Mouse (Mus musculus) embryonic facial prominence, embryonic 13.5 days (tissue): ENCODE results near the gene 4931409K22Rik. TPM values are rescaled to one million over a fixed set of nuclear protein-coding genes. Genes with fewer than 3 reads are reported as not detected.

Experiments
- ATAC-seq: fragments of 200-750 bp; cut with Nextera tagmentation; 2 replicates; pipeline ENCODE4 v1.8.0; 2017; ENCODE audit warnings: low read depth; ENCODE audit not compliant: insufficient number of reproducible peaks, insufficient read depth, low FRiP score, low TSS enrichment
- H3K27ac ChIP-seq: fragments of 300-500 bp; sonication (generic); 2 replicates; pipeline ENCODE4 v1.5.1; 2015; ENCODE audit warnings: moderate library complexity, mild to moderate bottlenecking, inconsistent platforms
- H3K27me3 ChIP-seq: fragments of 300-500 bp; sonication (generic); 2 replicates; pipeline ENCODE4 v1.6.1; 2015; ENCODE audit warnings: mild to moderate bottlenecking, inconsistent platforms
- H3K36me3 ChIP-seq: fragments of 300-500 bp; sonication (generic); 2 replicates; pipeline ENCODE4 v1.6.1; 2015; ENCODE audit warnings: mild to moderate bottlenecking, inconsistent platforms
- H3K4me1 ChIP-seq: fragments of 300-500 bp; sonication (generic); 2 replicates; pipeline ENCODE4 v1.6.1; 2015; ENCODE audit warnings: inconsistent platforms
- H3K4me2 ChIP-seq: fragments of 300-500 bp; sonication (generic); 2 replicates; pipeline ENCODE4 v1.6.1; 2015; ENCODE audit warnings: moderate library complexity, mild to moderate bottlenecking, inconsistent platforms
- H3K4me3 ChIP-seq: fragments of 300-500 bp; sonication (generic); 2 replicates; pipeline ENCODE4 v1.5.1; 2015; ENCODE audit warnings: mild to moderate bottlenecking, inconsistent platforms
- H3K9ac ChIP-seq: fragments of 300-500 bp; sonication (generic); 2 replicates; pipeline ENCODE4 v1.6.1; 2015; ENCODE audit warnings: mild to moderate bottlenecking, inconsistent platforms
- H3K9me3 ChIP-seq: fragments of 300-500 bp; sonication (generic); 2 replicates; pipeline ENCODE4 v1.6.1; 2016; ENCODE audit warnings: inconsistent platforms
- whole genome bisulfite sequencing: fragments of 180-500 bp; shearing (Covaris S2); methylation state at CpG from one replicate; pipeline ENCODE4 v1.1.7; 2015; ENCODE audit warnings: mixed read lengths; 5-methylcytosine and 5-hydroxymethylcytosine counted together
- polyA plus RNA-seq: library from polyadenylated mRNA; unstranded; fragments of >200 nt; fragmentation: Nextera tagmentation; extraction: Ambion mirVana; gene quantifications from 2 replicates; pipeline ENCODE4 v1.2.1, GENCODE M21; 2015

Gene 4931409K22Rik
- polyA plus RNA-seq, 1 experiment from 2014 or later: 0.11 TPM

DNA sequence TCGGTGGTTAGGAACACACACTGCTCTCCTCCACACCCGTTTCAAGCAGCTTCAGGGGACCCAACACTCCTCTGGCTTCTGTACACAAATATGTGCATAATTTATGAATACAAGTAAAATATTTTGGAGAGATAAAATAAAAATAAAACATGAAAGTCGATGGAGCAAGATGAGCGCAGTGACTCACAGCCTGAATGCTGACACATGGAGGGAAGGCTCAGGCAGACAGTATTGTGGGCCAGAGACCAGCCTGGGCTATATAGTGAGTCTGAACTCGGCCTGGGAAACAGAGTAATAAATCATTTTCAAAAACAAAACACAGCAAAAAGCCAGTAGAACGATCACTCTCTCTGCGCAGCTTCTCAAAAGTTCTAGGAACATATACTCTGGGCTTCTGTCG is 35.2 kb downstream of the 4931409K22Rik start:
- Histone ChIP-seq H3K4me3 (no peak overlapping the region), H3K9ac (no peak overlapping the region), H3K36me3 (no peaks in the 10 kb centered on the region), H3K27me3 (peaks cover 85% of the 10 kb centered on the region), H3K9me3 (no peaks in the 10 kb centered on the region), H3K4me2 (no peak overlapping the region), H3K27ac (no peak overlapping the region), H3K4me1 (peaks cover 11% of the 10 kb centered on the region)
- WGBS: 67% methylated on average over 8 of the region's 8 CpGs
- ATAC-seq: no peak

DNA sequence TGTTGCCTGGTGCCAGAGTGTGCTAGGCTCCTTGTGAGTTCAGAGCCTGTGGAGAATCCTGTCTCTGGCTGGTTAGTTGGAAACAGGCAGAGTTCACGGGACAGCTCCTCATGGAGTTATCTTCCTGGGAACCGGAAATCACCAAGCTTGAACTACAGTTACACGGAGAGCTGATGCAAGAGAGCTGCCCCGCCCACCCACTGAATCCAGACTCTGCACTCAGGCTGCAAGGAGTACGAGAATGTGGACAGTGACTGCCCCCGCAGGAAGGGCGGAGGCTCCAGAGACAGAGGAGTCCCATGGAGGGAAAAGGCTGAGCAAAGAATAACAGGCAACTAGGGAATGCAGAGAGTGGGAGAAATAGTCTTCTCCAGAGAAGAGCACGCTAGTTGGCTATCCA is 44.3 kb downstream of the 4931409K22Rik start:
- peaks cover 10% of the 10 kb centered on the region; the same call in 1 of the 2 replicates for H3K27me3 ChIP-seq
- ATAC-seq: no peak
- 39% methylated on average over 8 of the region's 8 CpGs for whole genome bisulfite sequencing

DNA sequence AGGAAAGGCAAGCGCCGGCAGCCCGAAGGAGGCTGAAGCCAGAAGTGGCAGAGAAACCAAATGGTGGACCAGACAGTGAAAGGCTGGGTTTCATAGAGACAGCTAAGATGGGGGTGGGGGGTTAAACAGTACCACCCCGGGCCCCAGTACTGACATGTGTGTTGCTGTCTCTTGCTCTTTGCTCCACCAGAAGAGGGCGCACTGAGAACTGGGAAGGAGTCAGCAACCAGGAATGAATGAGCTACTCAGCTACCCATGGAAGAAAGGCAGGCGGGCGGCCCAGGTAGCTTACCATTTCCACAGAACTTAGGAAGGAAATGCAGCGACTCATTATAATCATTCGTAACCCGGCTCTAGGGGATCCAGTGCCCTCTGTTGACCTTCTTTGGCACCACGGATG is 46.0 kb downstream of the 4931409K22Rik start:
- peaks cover 9% of the 10 kb centered on the region for H3K27me3 ChIP-seq
- H3K4me2 ChIP-seq: no peak overlapping the region
- H3K4me3 ChIP-seq: no peak overlapping the region
- no peak overlapping the region for H3K9ac ChIP-seq
- H3K9me3 ChIP-seq: no peaks in the 10 kb centered on the region
- no peaks in the 10 kb centered on the region for H3K36me3 ChIP-seq
- no peak overlapping the region for H3K27ac ChIP-seq
- H3K4me1 ChIP-seq: peaks cover 10% of the 10 kb centered on the region
- no peak for ATAC-seq
- WGBS: 45% methylated on average over 11 of the region's 11 CpGs

More for the DNA sequence above, 44.3 kb downstream of the 4931409K22Rik start:
- Histone ChIP-seq H3K9me3 (no peaks in the 10 kb centered on the region), H3K9ac (no peak overlapping the region), H3K36me3 (no peaks in the 10 kb centered on the region), H3K27ac (no peak overlapping the region), H3K4me2 (no peak overlapping the region), H3K4me1 (peaks cover 10% of the 10 kb centered on the region), H3K4me3 (no peak overlapping the region)

DNA sequence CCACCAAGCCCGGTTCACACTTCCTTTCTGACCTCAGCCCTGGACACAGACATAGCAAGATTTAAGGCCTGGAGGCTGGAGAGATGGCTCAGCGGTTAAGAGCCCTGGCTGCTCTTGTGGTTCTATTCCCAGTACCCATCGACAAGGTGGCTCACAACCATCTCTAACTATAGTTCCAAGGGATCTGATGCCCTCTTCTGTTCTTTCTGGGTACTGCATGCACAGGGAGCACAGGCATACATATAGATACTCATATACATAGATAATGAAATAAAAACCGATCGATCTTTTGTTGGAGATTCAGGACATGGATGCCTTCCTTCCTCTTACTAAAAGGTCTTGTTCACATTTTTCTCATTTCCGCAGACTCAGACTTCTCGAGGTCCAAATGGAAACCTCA is 48.2 kb downstream of the 4931409K22Rik start:
- Histone ChIP-seq H3K4me3 (no peak overlapping the region), H3K9me3 (no peaks in the 10 kb centered on the region), H3K4me2 (no peak overlapping the region), H3K9ac (no peak overlapping the region), H3K27me3 (peaks cover 32% of the 10 kb centered on the region), H3K36me3 (no peaks in the 10 kb centered on the region), H3K4me1 (peaks cover 22% of the 10 kb centered on the region), H3K27ac (no peak overlapping the region)
- WGBS: 89% methylated on average over 7 of the region's 7 CpGs
- ATAC-seq: no peak

DNA sequence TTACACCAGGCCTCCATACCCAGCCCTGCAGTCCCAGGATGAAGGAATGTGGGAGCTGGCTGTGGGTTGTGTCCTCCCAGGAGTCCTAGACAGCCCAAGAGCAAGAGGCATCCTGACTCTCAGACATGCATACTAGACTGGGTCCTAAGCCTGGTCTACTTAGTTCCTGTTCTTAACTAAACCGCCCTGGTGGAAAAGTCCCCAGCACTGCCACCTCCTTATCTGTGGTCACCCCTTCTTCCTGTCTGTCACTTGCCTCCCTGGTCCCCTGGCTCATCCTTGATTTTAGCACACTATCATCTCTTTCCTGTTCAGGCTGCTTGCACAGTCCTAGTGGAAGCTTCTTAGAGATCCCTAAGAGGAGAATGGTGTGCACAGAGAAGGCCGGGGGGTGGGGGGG is 51.1 kb downstream of the 4931409K22Rik start:
- H3K4me1 ChIP-seq: peaks cover 18% of the 10 kb centered on the region
- H3K27ac ChIP-seq: no peak overlapping the region
- H3K36me3 ChIP-seq: peaks cover 25% of the 10 kb centered on the region
- peaks cover 38% of the 10 kb centered on the region for H3K27me3 ChIP-seq
- H3K9me3 ChIP-seq: no peaks in the 10 kb centered on the region
- ATAC-seq: no peak
- H3K4me3 ChIP-seq: no peak overlapping the region
- WGBS: 58% methylated on average over 2 of the region's 2 CpGs
- H3K9ac ChIP-seq: no peak overlapping the region
- no peak overlapping the region for H3K4me2 ChIP-seq

DNA sequence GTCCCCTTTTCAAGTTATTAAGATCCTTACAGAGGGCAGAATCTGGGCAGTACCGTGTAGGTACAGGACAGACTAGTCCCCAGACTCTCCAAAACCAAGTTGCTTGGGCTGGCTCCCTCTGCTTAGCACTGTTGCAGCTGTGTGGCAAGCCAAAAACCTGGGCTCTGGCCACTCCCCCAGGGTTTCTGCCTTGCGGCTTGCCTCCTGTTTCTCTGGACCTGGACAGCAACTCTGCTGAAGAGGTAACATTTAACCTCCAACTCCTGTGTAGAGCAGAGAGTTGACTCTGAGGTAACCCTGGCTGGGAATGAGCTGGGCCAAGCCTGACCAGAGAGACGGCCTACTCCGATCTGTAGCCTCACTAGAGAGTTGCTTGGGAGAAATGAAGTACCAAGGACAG is 53.8 kb downstream of the 4931409K22Rik start:
- no peaks in the 10 kb centered on the region for H3K9me3 ChIP-seq
- no peak overlapping the region for H3K9ac ChIP-seq
- H3K4me2 ChIP-seq: no peak overlapping the region
- peaks cover 38% of the 10 kb centered on the region for H3K27me3 ChIP-seq
- WGBS: 64% methylated on average over 4 of the region's 4 CpGs
- H3K4me3 ChIP-seq: no peak overlapping the region
- peaks cover 53% of the 10 kb centered on the region for H3K36me3 ChIP-seq
- peaks cover 17% of the 10 kb centered on the region for H3K4me1 ChIP-seq
- no peak overlapping the region for H3K27ac ChIP-seq
- ATAC-seq: no peak

DNA sequence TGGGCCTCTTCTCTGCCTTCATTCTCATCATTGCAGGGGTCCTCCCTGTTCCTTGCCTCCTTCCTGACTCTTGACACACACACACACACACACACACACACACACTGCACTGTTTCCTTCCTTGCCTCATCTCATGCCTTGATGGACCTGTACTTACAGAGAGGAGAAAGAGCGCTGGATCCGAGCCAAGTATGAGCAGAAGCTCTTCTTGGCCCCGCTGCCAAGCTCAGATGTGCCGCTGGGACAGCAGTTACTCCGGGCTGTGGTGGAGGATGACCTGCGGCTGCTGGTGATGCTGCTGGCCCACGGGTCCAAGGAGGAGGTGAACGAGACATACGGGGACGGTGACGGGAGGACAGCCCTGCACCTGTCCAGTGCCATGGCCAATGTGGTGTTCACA is 55.8 kb downstream of the 4931409K22Rik start:
- H3K27me3 ChIP-seq: peaks cover 30% of the 10 kb centered on the region
- H3K27ac ChIP-seq: no peak overlapping the region
- H3K4me1 ChIP-seq: peaks cover 24% of the 10 kb centered on the region
- no peaks in the 10 kb centered on the region for H3K9me3 ChIP-seq
- no peak overlapping the region for H3K4me3 ChIP-seq
- H3K36me3 ChIP-seq: peaks cover 72% of the 10 kb centered on the region
- no peak overlapping the region for H3K9ac ChIP-seq
- no peak overlapping the region for H3K4me2 ChIP-seq
- WGBS: 86% methylated on average over 11 of the region's 11 CpGs
- ATAC-seq: no peak

DNA sequence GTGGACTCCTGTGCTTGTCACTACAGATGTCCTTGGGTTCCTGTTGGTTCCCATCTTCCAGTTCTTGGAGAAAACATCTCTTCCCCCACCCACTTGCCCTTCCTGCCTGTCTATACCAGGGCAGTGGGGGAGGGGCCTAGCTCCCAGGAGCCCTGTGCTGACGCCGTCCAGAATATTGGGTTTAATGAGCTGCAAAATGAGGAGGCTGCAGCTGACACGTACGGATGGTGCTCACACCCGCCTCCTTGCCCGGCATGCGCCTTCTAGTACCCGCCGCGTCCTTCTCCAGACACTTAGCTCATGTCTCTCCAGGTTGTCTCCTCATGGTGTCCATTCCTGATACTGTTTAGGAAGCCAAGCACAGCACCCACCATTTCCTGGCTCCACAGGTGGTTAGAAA is 57.5 kb downstream of the 4931409K22Rik start:
- 82% methylated on average over 10 of the region's 10 CpGs for WGBS
- ATAC-seq: no peak

DNA sequence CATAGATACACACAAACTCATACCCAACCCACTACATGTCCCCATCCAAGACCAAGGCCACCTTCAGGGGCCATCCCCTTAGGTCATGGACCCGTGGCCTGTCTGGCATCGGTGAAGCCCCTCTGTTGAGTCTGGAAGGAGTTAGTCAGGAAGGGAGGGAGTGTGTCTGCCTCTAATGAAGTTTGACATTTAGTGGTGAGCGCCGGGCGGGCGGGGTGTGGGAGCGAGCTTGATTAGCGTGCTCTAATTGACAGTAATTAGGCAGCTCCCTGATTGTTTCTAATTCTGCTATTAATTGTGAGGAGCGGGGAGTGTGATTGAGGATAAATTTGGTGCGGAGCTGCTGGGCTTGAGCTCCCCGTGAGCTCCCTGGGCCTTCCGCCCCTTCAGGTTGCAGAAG is 59.1 kb downstream of the 4931409K22Rik start:
- H3K4me1 ChIP-seq: peaks cover 11% of the 10 kb centered on the region
- H3K9me3 ChIP-seq: no peaks in the 10 kb centered on the region
- ATAC-seq: no peak
- H3K9ac ChIP-seq: no peak overlapping the region
- H3K27me3 ChIP-seq: no peaks in the 10 kb centered on the region
- peaks cover 98% of the 10 kb centered on the region for H3K36me3 ChIP-seq
- no peak overlapping the region for H3K4me2 ChIP-seq
- 49% methylated on average over 12 of the region's 12 CpGs for WGBS
- H3K27ac ChIP-seq: no peak overlapping the region
- H3K4me3 ChIP-seq: no peak overlapping the region

More for the DNA sequence above, 57.5 kb downstream of the 4931409K22Rik start:
- H3K9ac ChIP-seq: no peak overlapping the region
- H3K4me2 ChIP-seq: no peak overlapping the region
- H3K4me1 ChIP-seq: peaks cover 15% of the 10 kb centered on the region
- no peaks in the 10 kb centered on the region for H3K9me3 ChIP-seq
- H3K36me3 ChIP-seq: peaks cover 88% of the 10 kb centered on the region
- H3K4me3 ChIP-seq: no peak overlapping the region
- no peak overlapping the region for H3K27ac ChIP-seq
- H3K27me3 ChIP-seq: peaks cover 13% of the 10 kb centered on the region

DNA sequence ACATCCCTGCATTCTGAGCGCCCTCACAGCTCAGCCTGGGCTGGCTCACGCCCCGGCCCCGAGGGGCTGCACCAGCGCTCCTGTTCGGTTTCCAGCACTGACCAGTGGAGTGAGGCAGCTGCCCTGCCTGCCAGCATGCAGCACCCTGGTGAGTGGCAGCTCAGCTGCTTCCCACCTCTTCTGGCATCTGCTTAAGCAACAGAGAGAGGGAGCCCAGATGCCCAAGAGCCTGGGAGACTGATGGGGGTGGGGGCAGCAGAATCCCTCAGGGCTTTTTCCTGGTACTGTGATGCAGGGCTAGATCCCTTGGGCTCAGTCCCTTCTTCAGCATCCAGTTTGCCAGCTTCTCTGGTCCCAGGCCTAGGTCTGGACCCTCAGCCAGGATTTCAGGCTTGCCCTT is 59.9 kb downstream of the 4931409K22Rik start:
- Histone ChIP-seq H3K27ac (no peak overlapping the region), H3K36me3 (peaks cover 98% of the 10 kb centered on the region), H3K9ac (peak overlapping the region; percentile 16; the same call in 1 of the 2 replicates), H3K27me3 (no peaks in the 10 kb centered on the region), H3K4me2 (no peak overlapping the region), H3K9me3 (no peaks in the 10 kb centered on the region), H3K4me1 (peaks cover 11% of the 10 kb centered on the region), H3K4me3 (no peak overlapping the region)
- 36% methylated on average over 6 of the region's 6 CpGs for WGBS
- ATAC-seq: no peak

DNA sequence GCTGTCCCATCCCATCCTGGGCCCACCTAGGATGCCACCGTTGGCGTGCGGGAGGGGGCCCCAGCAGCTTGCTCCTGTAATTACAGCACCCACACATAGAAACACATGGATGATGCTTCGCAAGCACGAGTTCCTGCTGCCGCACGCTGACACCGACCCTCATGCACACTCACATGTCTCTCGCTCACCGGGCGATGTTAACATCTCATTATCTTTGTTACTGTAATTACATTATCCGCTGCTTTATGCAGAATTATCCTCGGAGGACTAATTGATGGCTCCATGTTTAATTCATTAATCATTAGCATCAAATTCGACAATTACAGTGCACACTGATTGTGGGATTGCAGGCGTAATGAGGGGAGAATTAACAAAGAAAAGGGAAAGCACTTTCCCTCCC is 61.6 kb downstream of the 4931409K22Rik start:
- peaks cover 98% of the 10 kb centered on the region for H3K36me3 ChIP-seq
- 75% methylated on average over 15 of the region's 15 CpGs for WGBS
- ATAC-seq: no peak

More for the DNA sequence above, 61.6 kb downstream of the 4931409K22Rik start:
- H3K9me3 ChIP-seq: no peaks in the 10 kb centered on the region
- peaks cover 9% of the 10 kb centered on the region for H3K4me1 ChIP-seq
- H3K9ac ChIP-seq: no peak overlapping the region
- no peak overlapping the region for H3K4me3 ChIP-seq
- H3K27me3 ChIP-seq: no peaks in the 10 kb centered on the region
- H3K27ac ChIP-seq: no peak overlapping the region
- H3K4me2 ChIP-seq: no peak overlapping the region
